Mouse (Mus musculus) forebrain, embryonic 16.5 days (tissue): ENCODE measurements around the gene Ankfn1. TPM values are rescaled to one million over a fixed set of nuclear protein-coding genes. Genes with fewer than 3 reads are reported as not detected.

Experiments used
- ATAC-seq: fragments of 200-750 bp; cut with Nextera tagmentation; 2 replicates; pipeline ENCODE4 v1.8.0; 2017; ENCODE audit warnings: mild to moderate bottlenecking, moderate library complexity
- H3K27ac ChIP-seq: fragments of 300-500 bp; sonication (generic); 2 replicates; pipeline ENCODE4 v1.5.1; 2014; ENCODE audit warnings: low read length, control low read depth
- H3K27me3 ChIP-seq: fragments of 300-500 bp; sonication (generic); replicated peaks from 2 replicates; pipeline ENCODE4 v1.6.1; 2014; ENCODE audit warnings: low read length; ENCODE audit not compliant: control insufficient read depth, insufficient read depth
- H3K36me3 ChIP-seq: fragments of 300-500 bp; sonication (generic); 2 replicates; pipeline ENCODE4 v1.6.1; 2014; ENCODE audit not compliant: control insufficient read depth, insufficient read depth
- H3K4me1 ChIP-seq: fragments of 300-500 bp; sonication (generic); replicated peaks from 2 replicates; pipeline ENCODE4 v1.6.1; 2014; ENCODE audit warnings: low read length; ENCODE audit not compliant: control insufficient read depth, insufficient read depth
- H3K4me2 ChIP-seq: fragments of 300-500 bp; sonication (generic); 2 replicates; pipeline ENCODE4 v1.6.1; 2014; ENCODE audit warnings: mild to moderate bottlenecking, low read length, control low read depth
- H3K4me3 ChIP-seq: fragments of 300-500 bp; sonication (generic); replicated peaks from 2 replicates; pipeline ENCODE4 v1.5.1; 2014; ENCODE audit warnings: mild to moderate bottlenecking, low read length, control low read depth
- H3K9ac ChIP-seq: fragments of 300-500 bp; sonication (generic); replicated peaks from 2 replicates; pipeline ENCODE4 v1.6.1; 2014; ENCODE audit warnings: low read depth, low read length, control low read depth
- H3K9me3 ChIP-seq: fragments of 300-500 bp; sonication (generic); 2 replicates; pipeline ENCODE4 v1.6.1; 2016; ENCODE audit warnings: low read length; ENCODE audit not compliant: control insufficient read depth
- WGBS: fragments of 180-500 bp; shearing (Covaris S2); extraction: QIAGEN DNeasy Blood & Tissue Kit; methylation state at CpG from one replicate; pipeline ENCODE4 v1.1.7; 2014; 5-methylcytosine and 5-hydroxymethylcytosine counted together
- polyA plus RNA-seq: library from polyadenylated mRNA; unstranded; fragments of >200 nt; fragmentation: Nextera tagmentation; extraction: Ambion mirVana; gene quantifications from 2 replicates; pipeline ENCODE4 v1.2.1, GENCODE M21; 2015

Ankfn1 gene
- polyA plus RNA-seq, 1 experiment from 2014 or later = 5.2 TPM

GRCm38 (mm10) chr11:89606346-89606745 is 171.1 kb downstream of the Ankfn1 start:
- no peak overlapping the region for H3K27ac ChIP-seq
- H3K4me3 ChIP-seq = no peak overlapping the region
- no peaks in the 10 kb centered on the region for H3K4me1 ChIP-seq
- no peak overlapping the region for H3K9ac ChIP-seq
- no peak overlapping the region for H3K4me2 ChIP-seq
- no peaks in the 10 kb centered on the region for H3K36me3 ChIP-seq
- no peaks in the 10 kb centered on the region for H3K9me3 ChIP-seq
- 87% methylated on average over 6 of the region's 6 CpGs for WGBS
- no peak for ATAC-seq
- H3K27me3 ChIP-seq = no peaks in the 10 kb centered on the region

- Histone ChIP-seq H3K36me3 (no peaks in the 10 kb centered on the region), H3K4me2 (no peak overlapping the region), H3K4me3 (no peak overlapping the region), H3K27me3 (no peaks in the 10 kb centered on the region), H3K27ac (no peak overlapping the region), H3K9me3 (no peaks in the 10 kb centered on the region), H3K9ac (no peak overlapping the region), H3K4me1 (no peaks in the 10 kb centered on the region)
- no peak for ATAC-seq
- 85% methylated on average over 5 of the region's 5 CpGs for WGBS
Measured at GRCm38 (mm10) chr11:89602966-89603365, 174.5 kb downstream of the Ankfn1 start.

GRCm38 (mm10) chr11:89600921-89601515 is 176.4 kb downstream of the Ankfn1 start:
- Histone ChIP-seq H3K4me1 (no peaks in the 10 kb centered on the region), H3K4me3 (no peak overlapping the region), H3K36me3 (no peaks in the 10 kb centered on the region), H3K27me3 (no peaks in the 10 kb centered on the region), H3K4me2 (no peak overlapping the region), H3K9me3 (no peaks in the 10 kb centered on the region), H3K27ac (no peak overlapping the region), H3K9ac (no peak overlapping the region)
- 84% methylated on average over 8 of the region's 8 CpGs for WGBS
- ATAC-seq = no peak

GRCm38 (mm10) chr11:89590273-89590874 is 187.1 kb downstream of the Ankfn1 start:
- no peaks in the 10 kb centered on the region for H3K9me3 ChIP-seq
- no peak overlapping the region for H3K4me3 ChIP-seq
- ATAC-seq = no peak
- 84% methylated on average over 10 of the region's 10 CpGs for WGBS
- no peaks in the 10 kb centered on the region for H3K27me3 ChIP-seq
- no peak overlapping the region for H3K27ac ChIP-seq
- no peak overlapping the region for H3K4me2 ChIP-seq
- H3K36me3 ChIP-seq = no peaks in the 10 kb centered on the region
- H3K9ac ChIP-seq = no peak overlapping the region
- no peaks in the 10 kb centered on the region for H3K4me1 ChIP-seq

- ATAC-seq = no peak
- 25% methylated on average over 2 of the region's 2 CpGs for WGBS
Measured at GRCm38 (mm10) chr11:89586341-89586740, 191.1 kb downstream of the Ankfn1 start.

GRCm38 (mm10) chr11:89579826-89580225 is 197.6 kb downstream of the Ankfn1 start:
- no peak overlapping the region for H3K4me2 ChIP-seq
- H3K27me3 ChIP-seq = no peaks in the 10 kb centered on the region
- H3K27ac ChIP-seq = no peak overlapping the region
- ATAC-seq = no peak
- H3K4me1 ChIP-seq = 0 out of 2 replicates have a peak, but pooled peaks cover 3% of the 10 kb centered on the region
- 85% methylated on average over 6 of the region's 6 CpGs for WGBS
- H3K9ac ChIP-seq = no peak overlapping the region
- no peak overlapping the region for H3K4me3 ChIP-seq
- no peaks in the 10 kb centered on the region for H3K9me3 ChIP-seq
- H3K36me3 ChIP-seq = no peaks in the 10 kb centered on the region

More at GRCm38 (mm10) chr11:89586341-89586740, 191.1 kb downstream of the Ankfn1 start:
- no peak overlapping the region for H3K9ac ChIP-seq
- no peaks in the 10 kb centered on the region for H3K36me3 ChIP-seq
- no peaks in the 10 kb centered on the region for H3K27me3 ChIP-seq
- H3K9me3 ChIP-seq = no peaks in the 10 kb centered on the region
- no peak overlapping the region for H3K4me3 ChIP-seq
- no peaks in the 10 kb centered on the region for H3K4me1 ChIP-seq
- no peak overlapping the region for H3K27ac ChIP-seq
- H3K4me2 ChIP-seq = no peak overlapping the region

GRCm38 (mm10) chr11:89579111-89579510 is 198.3 kb downstream of the Ankfn1 start:
- H3K27me3 ChIP-seq = no peaks in the 10 kb centered on the region
- no peak overlapping the region for H3K9ac ChIP-seq
- H3K4me3 ChIP-seq = no peak overlapping the region
- H3K9me3 ChIP-seq = no peaks in the 10 kb centered on the region
- 0 out of 2 replicates have a peak, but pooled peaks cover 3% of the 10 kb centered on the region for H3K4me1 ChIP-seq
- WGBS = 28% methylated on average over 4 of the region's 4 CpGs
- no peak for ATAC-seq
- no peaks in the 10 kb centered on the region for H3K36me3 ChIP-seq
- H3K27ac ChIP-seq = no peak overlapping the region
- H3K4me2 ChIP-seq = no peak overlapping the region

- H3K4me3 ChIP-seq = no peak overlapping the region
- H3K27ac ChIP-seq = no peak overlapping the region
- ATAC-seq = no peak
- H3K27me3 ChIP-seq = no peaks in the 10 kb centered on the region
- no peak overlapping the region for H3K4me2 ChIP-seq
- no peaks in the 10 kb centered on the region for H3K9me3 ChIP-seq
- no peaks in the 10 kb centered on the region for H3K4me1 ChIP-seq
- H3K36me3 ChIP-seq = no peaks in the 10 kb centered on the region
- 86% methylated on average over 11 of the region's 11 CpGs for WGBS
- H3K9ac ChIP-seq = no peak overlapping the region
Measured at GRCm38 (mm10) chr11:89574269-89574838, 203.1 kb downstream of the Ankfn1 start.

GRCm38 (mm10) chr11:89569391-89570145 is 207.9 kb downstream of the Ankfn1 start:
- Histone ChIP-seq H3K4me1 (no peaks in the 10 kb centered on the region), H3K27ac (no peak overlapping the region), H3K9ac (no peak overlapping the region), H3K9me3 (no peaks in the 10 kb centered on the region), H3K4me2 (no peak overlapping the region), H3K4me3 (no peak overlapping the region), H3K36me3 (no peaks in the 10 kb centered on the region), H3K27me3 (no peaks in the 10 kb centered on the region)
- 73% methylated on average over 11 of the region's 11 CpGs for WGBS
- no peak for ATAC-seq
